Mouse (Mus musculus): ENCODE results near the gene Npas2. TPM values are rescaled to one million over a fixed set of nuclear protein-coding genes. Genes with fewer than 3 reads are reported as not detected.

Gene Npas2
- polyA plus RNA-seq, 2 experiments, result 0.11 TPM

GRCm38 (mm10) chr1:39280989-39281875 is 87.7 kb downstream of the Npas2 start:
- Histone ChIP-seq H3K4me2 (ENCODE audit: low read depth) (no peak overlapping the region), H3K27me3 (ENCODE audit: control insufficient read depth, insufficient read depth, low read length) (no peaks in the 10 kb centered on the region), H3K9me3 (ENCODE audit: control insufficient read depth, low read length) (no peaks in the 10 kb centered on the region), H3K36me3 (replicated peaks; ENCODE audit: control insufficient read depth, insufficient read depth, low read depth) (no peaks in the 10 kb centered on the region), H3K27ac (no peak overlapping the region), H3K4me1 (replicated peaks; ENCODE audit: control insufficient read depth in 2 of 2, insufficient read depth in 2 of 2, low read length in 1 of 2) (no peaks in the 10 kb centered on the region), H3K4me3 (ENCODE audit: insufficient read depth in 1 of 2, low read depth in 2 of 2, low read length in 2 of 2) (no peak overlapping the region), H3K9ac (replicated peaks) (no peak overlapping the region)
- ATAC-seq (ENCODE audit: insufficient read depth), result no peak
- WGBS (ENCODE audit: insufficient replicate concordance), result 61% methylated on average over 15 of the region's 15 CpGs
- no peak for DNase-seq (ENCODE audit: low read depth in 3 of 3, low spot score in 3 of 3)
- no peak for TF ChIP-seq EP300 (IDR thresholded peaks at IDR 0.05; ENCODE audit: low read depth)
- TF ChIP-seq CTCF (IDR thresholded peaks at IDR 0.05; ENCODE audit: low read depth), result no peak

GRCm38 (mm10) chr1:39281888-39282287 is 88.4 kb downstream of the Npas2 start:
- H3K4me1 ChIP-seq (replicated peaks; ENCODE audit: control insufficient read depth in 2 of 2, insufficient read depth in 2 of 2, low read length in 1 of 2), result no peaks in the 10 kb centered on the region
- WGBS (ENCODE audit: insufficient replicate concordance), result 77% methylated on average over 5 of the region's 5 CpGs
- no peaks in the 10 kb centered on the region for H3K36me3 ChIP-seq (replicated peaks; ENCODE audit: control insufficient read depth, insufficient read depth, low read depth)
- TF ChIP-seq CTCF (IDR thresholded peaks at IDR 0.05; ENCODE audit: low read depth) (no peak), EP300 (IDR thresholded peaks at IDR 0.05; ENCODE audit: low read depth) (no peak)
- DNase-seq (ENCODE audit: low read depth in 3 of 3, low spot score in 3 of 3) (no peak), ATAC-seq (ENCODE audit: insufficient read depth) (no peak)
- H3K9ac ChIP-seq (replicated peaks), result no peak overlapping the region
- H3K9me3 ChIP-seq (ENCODE audit: control insufficient read depth, low read length), result no peaks in the 10 kb centered on the region
- H3K27me3 ChIP-seq (ENCODE audit: control insufficient read depth, insufficient read depth, low read length), result no peaks in the 10 kb centered on the region
- H3K4me2 ChIP-seq (ENCODE audit: low read depth), result no peak overlapping the region
- no peak overlapping the region for H3K4me3 ChIP-seq (ENCODE audit: insufficient read depth in 1 of 2, low read depth in 2 of 2, low read length in 2 of 2)
- H3K27ac ChIP-seq, result no peak overlapping the region

GRCm38 (mm10) chr1:39283323-39283722 is 89.8 kb downstream of the Npas2 start:
- no peak overlapping the region for H3K4me2 ChIP-seq (ENCODE audit: low read depth)
- no peaks in the 10 kb centered on the region for H3K9me3 ChIP-seq (ENCODE audit: control insufficient read depth, low read length)
- TF ChIP-seq EP300 (IDR thresholded peaks at IDR 0.05; ENCODE audit: low read depth), result no peak
- TF ChIP-seq CTCF (IDR thresholded peaks at IDR 0.05; ENCODE audit: low read depth), result no peak
- DNase-seq (ENCODE audit: low read depth in 3 of 3, low spot score in 3 of 3) (no peak), ATAC-seq (ENCODE audit: insufficient read depth) (no peak)
- no peaks in the 10 kb centered on the region for H3K4me1 ChIP-seq (replicated peaks; ENCODE audit: control insufficient read depth in 2 of 2, insufficient read depth in 2 of 2, low read length in 1 of 2)
- H3K4me3 ChIP-seq (ENCODE audit: insufficient read depth in 1 of 2, low read depth in 2 of 2, low read length in 2 of 2), result no peak overlapping the region
- H3K27ac ChIP-seq, result no peak overlapping the region
- H3K27me3 ChIP-seq (ENCODE audit: control insufficient read depth, insufficient read depth, low read length), result no peaks in the 10 kb centered on the region
- no peak overlapping the region for H3K9ac ChIP-seq (replicated peaks)
- WGBS (ENCODE audit: insufficient replicate concordance), result 61% methylated on average over 7 of the region's 7 CpGs
- no peaks in the 10 kb centered on the region for H3K36me3 ChIP-seq (replicated peaks; ENCODE audit: control insufficient read depth, insufficient read depth, low read depth)

- Histone ChIP-seq H3K4me2 (ENCODE audit: low read depth) (no peak overlapping the region), H3K9ac (replicated peaks) (no peak overlapping the region), H3K27me3 (ENCODE audit: control insufficient read depth, insufficient read depth, low read length) (no peaks in the 10 kb centered on the region), H3K9me3 (ENCODE audit: control insufficient read depth, low read length) (no peaks in the 10 kb centered on the region), H3K4me3 (ENCODE audit: insufficient read depth in 1 of 2, low read depth in 2 of 2, low read length in 2 of 2) (no peak overlapping the region), H3K4me1 (replicated peaks; ENCODE audit: control insufficient read depth in 2 of 2, insufficient read depth in 2 of 2, low read length in 1 of 2) (no peaks in the 10 kb centered on the region), H3K27ac (no peak overlapping the region), H3K36me3 (replicated peaks; ENCODE audit: control insufficient read depth, insufficient read depth, low read depth) (no peaks in the 10 kb centered on the region)
- no peak for DNase-seq (ENCODE audit: low read depth in 3 of 3, low spot score in 3 of 3)
- 63% methylated on average over 16 of the region's 16 CpGs for WGBS (ENCODE audit: insufficient replicate concordance)
- no peak for ATAC-seq (ENCODE audit: insufficient read depth)
- no peak for TF ChIP-seq CTCF (IDR thresholded peaks at IDR 0.05; ENCODE audit: low read depth)
- no peak for TF ChIP-seq EP300 (IDR thresholded peaks at IDR 0.05; ENCODE audit: low read depth)
Measured at GRCm38 (mm10) chr1:39284786-39285185, 91.3 kb downstream of the Npas2 start.

GRCm38 (mm10) chr1:39287076-39287475 is 93.5 kb downstream of the Npas2 start:
- no peak for DNase-seq (ENCODE audit: low read depth in 3 of 3, low spot score in 3 of 3)
- Histone ChIP-seq H3K4me2 (ENCODE audit: low read depth) (no peak overlapping the region), H3K4me1 (replicated peaks; ENCODE audit: control insufficient read depth in 2 of 2, insufficient read depth in 2 of 2, low read length in 1 of 2) (no peaks in the 10 kb centered on the region), H3K9me3 (ENCODE audit: control insufficient read depth, low read length) (no peaks in the 10 kb centered on the region), H3K36me3 (replicated peaks; ENCODE audit: control insufficient read depth, insufficient read depth, low read depth) (no peaks in the 10 kb centered on the region), H3K27me3 (ENCODE audit: control insufficient read depth, insufficient read depth, low read length) (no peaks in the 10 kb centered on the region), H3K9ac (replicated peaks) (no peak overlapping the region), H3K27ac (no peak overlapping the region), H3K4me3 (ENCODE audit: insufficient read depth in 1 of 2, low read depth in 2 of 2, low read length in 2 of 2) (no peak overlapping the region)
- 74% methylated on average over 9 of the region's 9 CpGs for WGBS (ENCODE audit: insufficient replicate concordance)
- no peak for ATAC-seq (ENCODE audit: insufficient read depth)
- TF ChIP-seq CTCF (IDR thresholded peaks at IDR 0.05; ENCODE audit: low read depth), result no peak
- no peak for TF ChIP-seq EP300 (IDR thresholded peaks at IDR 0.05; ENCODE audit: low read depth)
